Mouse (Mus musculus) heart, adult 2 months (tissue): ENCODE measurements around the gene Tmem45a. TPM values are rescaled to one million over a fixed set of nuclear protein-coding genes. Genes with fewer than 3 reads are reported as not detected.

Experiments
- DNase-seq, 2 experiments: peaks; one replicate each; pipeline ENCODE4 v3.0.0; 2021
- H3K27ac ChIP-seq: fragments of 200-600 bp; 2 replicates; pipeline ENCODE4 v1.8.1; 2022
- H3K27me3 ChIP-seq: fragments of 200-500 bp; 2 replicates; pipeline ENCODE4 v1.6.1; 2012; ENCODE audit warnings: mild to moderate bottlenecking, low read length, inconsistent platforms, mixed read lengths; ENCODE audit not compliant: control insufficient read depth, insufficient read depth
- H3K36me3 ChIP-seq: fragments of 200-500 bp; 2 replicates; pipeline ENCODE4 v1.6.1; 2012; ENCODE audit warnings: low read length, inconsistent platforms; ENCODE audit not compliant: control insufficient read depth, insufficient read depth
- H3K4me1 ChIP-seq: fragments of 200-500 bp; 2 replicates; pipeline ENCODE4 v1.6.1; 2011; ENCODE audit warnings: low read length; ENCODE audit not compliant: control insufficient read depth, insufficient read depth
- H3K4me3 ChIP-seq: fragments of 200-600 bp; 2 replicates; pipeline ENCODE4 v1.8.1; 2022
- H3K79me2 ChIP-seq: fragments of 200-500 bp; replicated peaks from 2 replicates; pipeline ENCODE4 v1.6.1; 2012; ENCODE audit warnings: mild to moderate bottlenecking, inconsistent platforms, low read length, moderate library complexity, mixed read lengths; ENCODE audit not compliant: control insufficient read depth, insufficient read depth
- H3K9ac ChIP-seq: fragments of 200-500 bp; 2 replicates; pipeline ENCODE4 v1.6.1; 2012; ENCODE audit warnings: low read depth, mild to moderate bottlenecking, control low read depth, inconsistent platforms, low read length, mixed read lengths
- CTCF ChIP-seq: fragments of 200-600 bp; IDR thresholded peaks from 2 replicates; pipeline ENCODE4 v1.8.1; 2022; ENCODE audit warnings: antibody characterized with exemption, mild to moderate bottlenecking, moderate library complexity
- EP300 ChIP-seq: fragments of 200-500 bp; IDR thresholded peaks from 2 replicates; pipeline ENCODE4 v1.6.1; 2011; ENCODE audit warnings: low read depth, low read length, control low read depth; ENCODE audit not compliant: insufficient read depth
- POLR2A ChIP-seq: fragments of 200-500 bp; IDR thresholded peaks from 2 replicates; pipeline ENCODE4 v1.6.1; 2011; ENCODE audit warnings: mild to moderate bottlenecking, low read depth, low read length, control low read depth; ENCODE audit not compliant: insufficient read depth
- WGBS: fragments of 180-500 bp; shearing (Covaris S2); methylation state at CpG from one replicate; pipeline ENCODE4 v1.1.7; 2018; 5-methylcytosine and 5-hydroxymethylcytosine counted together
- intact Hi-C: fragments of 180-260 bp; cut with DNase I; formaldehyde crosslinking; loops from one replicate; pipeline ENCODE4 v1.15.1; 2025
- polyA plus RNA-seq: library from polyadenylated mRNA; depleted of rRNA; stranded (reverse); fragments of >200 nt; gene quantifications from 2 replicates; pipeline ENCODE4 v1.2.3, GENCODE M21; 2012
- total RNA-seq, 2 experiments: library from RNA; stranded (reverse); gene quantifications; 2 replicates each; pipeline ENCODE4 v1.2.3; 2021

The Tmem45a gene
- total and polyA plus RNA-seq, 3 experiments, result 1.7 to 4.4 (median 2.7) TPM

GRCm38 (mm10) chr16:56891583-56891982 lies 5.6 kb upstream of the Tmem45a start:
- no peaks in the 10 kb centered on the region for H3K36me3 ChIP-seq
- no peaks in the 10 kb centered on the region for H3K27me3 ChIP-seq
- WGBS, result 85% methylated on average over 5 of the region's 5 CpGs
- no peaks in the 10 kb centered on the region for H3K79me2 ChIP-seq
- no peak overlapping the region for H3K9ac ChIP-seq
- no peak overlapping the region for H3K4me3 ChIP-seq
- no peak overlapping the region for H3K27ac ChIP-seq
- TF ChIP-seq CTCF, result no peak
- no peaks in the 10 kb centered on the region for H3K4me1 ChIP-seq
- no peak for DNase-seq
- intact Hi-C loops, result no loop called here

DNA sequence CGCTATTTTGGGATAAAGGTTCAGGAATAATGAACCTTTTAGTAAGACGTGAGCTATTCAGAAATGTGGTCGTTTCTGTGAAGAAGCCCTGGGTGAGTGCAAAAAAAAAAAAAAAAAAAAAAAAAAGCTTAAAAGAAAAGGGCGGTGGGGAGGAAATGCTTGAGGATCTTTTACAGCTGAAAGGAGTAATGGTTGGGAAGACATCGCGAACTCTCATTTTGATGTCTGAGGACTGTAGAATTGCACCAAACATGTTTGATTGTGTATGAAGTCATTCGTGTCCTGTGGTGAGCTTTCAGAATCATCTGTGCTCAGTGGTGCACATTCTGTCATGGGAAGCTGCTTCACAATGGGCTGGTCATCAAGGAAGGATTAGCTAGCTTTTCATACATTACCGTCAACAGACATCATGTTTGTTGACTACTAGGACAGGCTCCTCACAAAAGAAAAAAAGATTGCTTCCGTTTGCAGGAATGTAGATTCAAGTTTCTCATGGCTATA lies 700 bp upstream of the Tmem45a start:
- Histone ChIP-seq H3K27ac (no peak overlapping the region), H3K9ac (no peak overlapping the region), H3K4me1 (no peaks in the 10 kb centered on the region), H3K27me3 (no peaks in the 10 kb centered on the region), H3K79me2 (no peaks in the 10 kb centered on the region), H3K4me3 (no peak overlapping the region; the same call in 1 of the 2 replicates), H3K36me3 (no peaks in the 10 kb centered on the region)
- 31% methylated on average over 9 of the region's 9 CpGs for WGBS
- intact Hi-C loops, result no loop called here
- no peak for DNase-seq
- TF ChIP-seq POLR2A (no peak), CTCF (no peak), EP300 (no peak)

GRCm38 (mm10) chr16:56884811-56885210 lies 1.2 kb downstream of the Tmem45a start:
- Histone ChIP-seq H3K27me3 (no peaks in the 10 kb centered on the region), H3K36me3 (no peaks in the 10 kb centered on the region), H3K4me1 (no peaks in the 10 kb centered on the region; the same call in 1 of the 2 replicates), H3K79me2 (no peaks in the 10 kb centered on the region), H3K9ac (no peak overlapping the region), H3K4me3 (no peak overlapping the region), H3K27ac (no peak overlapping the region)
- intact Hi-C loops, result no loop called here
- WGBS, result 75% methylated on average over 6 of the region's 6 CpGs
- TF ChIP-seq EP300 (no peak), POLR2A (no peak), CTCF (no peak)
- no peak for DNase-seq

- Histone ChIP-seq H3K4me1 (peaks cover 2% of the 10 kb centered on the region), H3K79me2 (no peaks in the 10 kb centered on the region), H3K9ac (no peak overlapping the region), H3K36me3 (no peaks in the 10 kb centered on the region), H3K4me3 (no peak overlapping the region), H3K27me3 (no peaks in the 10 kb centered on the region), H3K27ac (no peak overlapping the region)
- no peak for TF ChIP-seq EP300
- 18% methylated on average over 2 of the region's 2 CpGs for WGBS
- intact Hi-C loops, result no loop called here
- DNase-seq, result no peak
Observed at GRCm38 (mm10) chr16:56873410-56873809, 12.6 kb downstream of the Tmem45a start.

DNA sequence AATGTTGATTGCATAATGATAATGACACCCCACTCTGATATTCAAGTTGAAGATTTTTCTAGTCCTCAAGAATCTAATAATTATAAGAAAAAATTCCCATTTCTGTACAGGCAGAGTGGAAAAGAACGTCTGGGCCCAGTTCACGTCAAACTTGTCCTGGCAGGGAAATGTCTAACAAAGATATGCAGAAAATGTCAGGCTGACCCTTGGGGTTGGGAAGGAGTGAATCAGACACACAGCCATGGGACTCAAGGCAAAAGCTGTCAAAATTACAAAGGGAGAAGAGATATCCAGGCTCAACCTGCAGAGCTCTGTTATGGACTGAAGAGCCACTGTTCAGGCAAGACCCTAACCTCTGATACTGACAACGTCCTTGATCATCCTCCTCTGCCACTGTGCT lies 15.5 kb downstream of the Tmem45a start:
- no peaks in the 10 kb centered on the region for H3K27me3 ChIP-seq
- intact Hi-C loops, result no loop called here
- no peak overlapping the region for H3K27ac ChIP-seq
- TF ChIP-seq EP300, result no peak
- no peak for TF ChIP-seq POLR2A
- TF ChIP-seq CTCF, result no peak
- H3K4me1 ChIP-seq, result peaks cover 2% of the 10 kb centered on the region
- no peaks in the 10 kb centered on the region for H3K36me3 ChIP-seq
- H3K4me3 ChIP-seq, result no peak overlapping the region
- 41% methylated on average over 3 of the region's 3 CpGs for WGBS
- no peak for DNase-seq
- H3K79me2 ChIP-seq, result no peaks in the 10 kb centered on the region
- no peak overlapping the region for H3K9ac ChIP-seq

DNA sequence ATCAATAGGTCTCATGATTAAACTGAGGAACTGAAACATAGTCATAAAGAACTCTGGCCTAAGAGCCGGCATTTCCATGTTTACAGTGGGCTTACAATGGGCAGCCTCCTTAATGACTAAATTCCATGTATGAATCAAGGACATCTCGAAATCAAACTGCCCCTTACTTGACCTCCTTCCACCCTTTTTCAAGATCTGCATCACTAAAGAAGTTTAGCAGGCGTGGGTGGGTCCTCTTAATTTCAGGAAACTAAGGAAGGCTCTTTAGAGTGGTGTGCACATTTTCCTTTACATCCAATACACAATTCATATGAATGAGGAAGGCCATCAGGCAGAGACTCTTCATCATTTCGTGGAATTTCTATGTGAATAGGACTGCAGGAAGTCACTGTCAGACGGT lies 17.6 kb downstream of the Tmem45a start:
- no peaks in the 10 kb centered on the region for H3K27me3 ChIP-seq
- H3K4me1 ChIP-seq, result peaks cover 2% of the 10 kb centered on the region
- H3K79me2 ChIP-seq, result no peaks in the 10 kb centered on the region
- H3K27ac ChIP-seq, result no peak overlapping the region
- no peak overlapping the region for H3K9ac ChIP-seq
- 72% methylated on average over 5 of the region's 5 CpGs for WGBS
- no peaks in the 10 kb centered on the region for H3K36me3 ChIP-seq
- no peak for DNase-seq
- TF ChIP-seq CTCF (no peak), POLR2A (no peak), EP300 (no peak)
- intact Hi-C loops, result no loop called here
- no peak overlapping the region for H3K4me3 ChIP-seq

DNA sequence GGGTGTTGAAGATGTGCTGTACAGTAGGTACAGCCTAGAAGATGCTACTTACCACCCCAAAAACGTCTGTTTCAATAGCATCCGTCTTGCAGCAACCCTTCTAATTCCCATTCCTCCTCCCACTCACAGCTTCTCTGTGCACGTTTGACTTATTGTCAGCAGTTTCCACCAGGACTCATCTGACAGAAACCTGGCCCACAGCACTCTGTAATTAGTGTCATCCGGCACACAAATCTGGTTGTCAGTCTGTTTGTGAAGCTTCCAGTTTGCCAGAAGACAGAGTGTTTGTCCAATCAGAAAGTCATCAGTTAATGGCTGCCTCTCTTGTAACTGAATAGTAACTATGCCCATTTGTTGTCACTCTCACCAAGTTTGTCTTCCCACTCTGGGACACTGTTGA lies 18.4 kb downstream of the Tmem45a start:
- intact Hi-C loops, result no loop called here
- TF ChIP-seq EP300 (no peak), POLR2A (no peak), CTCF (no peak)
- peaks cover 2% of the 10 kb centered on the region for H3K4me1 ChIP-seq
- WGBS, result 58% methylated on average over 4 of the region's 4 CpGs
- no peaks in the 10 kb centered on the region for H3K79me2 ChIP-seq
- no peak for DNase-seq
- H3K27me3 ChIP-seq, result no peaks in the 10 kb centered on the region
- H3K9ac ChIP-seq, result no peak overlapping the region
- H3K27ac ChIP-seq, result no peak overlapping the region
- H3K4me3 ChIP-seq, result no peak overlapping the region
- H3K36me3 ChIP-seq, result no peaks in the 10 kb centered on the region
